Comparison of ENCODE assay signal across 12 mouse cellular contexts in the genomic region with DNA sequence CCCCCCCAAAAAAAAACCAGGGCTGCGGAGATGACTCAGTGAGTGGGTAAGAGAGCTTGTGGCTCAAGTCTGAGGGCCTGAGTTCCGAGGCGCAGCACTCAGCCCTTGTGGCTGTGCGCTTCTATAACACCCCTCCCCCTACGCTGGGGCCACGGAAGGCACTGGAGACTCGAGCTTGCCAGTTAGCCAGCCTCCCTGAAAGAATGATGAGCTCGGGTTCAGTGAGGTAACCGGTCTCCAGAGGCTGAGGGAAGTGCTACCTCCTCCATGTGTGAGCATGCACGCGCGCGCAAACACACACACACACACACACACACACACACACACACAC.
DNase-seq lines count a peak whose midpoint lies in the region; ATAC-seq and TF ChIP-seq lines count a peak whose summit lies in the region.
"Had no signal": no experiment of that assay in that cellular context is flagged by ENCODE, and none has a peak within 500 bp of the region (broad histone marks: within the 10 kb centered on the region; RNA-seq: fewer than 3 reads in every experiment).

No protein-coding gene starts in this region.

- no peaks in the 10 kb centered on the region for H3K9me3 ChIP-seq in forebrain, embryonic 11.5 days (ENCODE audit: control insufficient read depth, low read length)
- H3K9me3 ChIP-seq in limb, embryonic 14.5 days (ENCODE audit: control insufficient read depth, low read length): no peaks in the 10 kb centered on the region
- H3K9me3 ChIP-seq: embryonic facial prominence, embryonic 15.5 days had no signal

- H3K9ac ChIP-seq in forebrain, embryonic 11.5 days (ENCODE audit: low read length): no peak overlapping the region
- H3K9ac ChIP-seq in limb, embryonic 14.5 days (ENCODE audit: low read depth, low read length, severe bottlenecking): no peak overlapping the region
- H3K9ac ChIP-seq: embryonic facial prominence, embryonic 15.5 days; liver, embryonic 14.5 days had no signal

- H3K36me3 ChIP-seq in forebrain, embryonic 11.5 days (ENCODE audit: control insufficient read depth, insufficient read depth, low read length): no peaks in the 10 kb centered on the region
- H3K36me3 ChIP-seq in limb, embryonic 14.5 days (ENCODE audit: control insufficient read depth, insufficient read depth, low read length): no peaks in the 10 kb centered on the region
- H3K36me3 ChIP-seq: embryonic facial prominence, embryonic 15.5 days had no signal

- no peak overlapping the region for H3K4me3 ChIP-seq in forebrain, embryonic 11.5 days (ENCODE audit: low read depth, low read length)
- H3K4me3 ChIP-seq in limb, embryonic 14.5 days (replicated peaks; ENCODE audit: low read length): no peak overlapping the region
- H3K4me3 ChIP-seq: embryonic facial prominence, embryonic 15.5 days had no signal

- TF ChIP-seq POLR2A in limb, embryonic 14.5 days (IDR thresholded peaks at IDR 0.05; ENCODE audit: borderline replicate concordance, extremely low read depth, insufficient read depth, insufficient read length): no peak

- H3K4me2 ChIP-seq in forebrain, embryonic 11.5 days (ENCODE audit: low read depth, low read length, severe bottlenecking): 0 out of 2 replicates have a peak overlapping the region, but pooled peaks have one; percentile 6
- peak overlapping the region; percentile 15; the same call in 1 of the 2 replicates for H3K4me2 ChIP-seq in limb, embryonic 14.5 days (replicated peaks; ENCODE audit: low read depth, low read length, severe bottlenecking)
- H3K4me2 ChIP-seq: embryonic facial prominence, embryonic 15.5 days had no signal

- DNase-seq in frontal cortex, postnatal 10 days (ENCODE audit: low spot score in 2 of 2): no peak
- DNase-seq in ES-CJ7 (ENCODE audit: low read depth, low spot score): peak; percentile 39
- DNase-seq in forebrain, embryonic 11.5 days (ENCODE audit: low spot score): peak; percentile 76
- DNase-seq in limb, embryonic 14.5 days (ENCODE audit: low spot score): no peak
- no peak for DNase-seq in ovary, postnatal 10 days (ENCODE audit: low spot score)
- no peak for DNase-seq in adrenal gland, adult 2 months

- H3K4me1 ChIP-seq in forebrain, embryonic 11.5 days (replicated peaks; ENCODE audit: control insufficient read depth, insufficient read depth, low read length): peaks cover 2% of the 10 kb centered on the region; the same call in 1 of the 2 replicates
- H3K4me1 ChIP-seq in limb, embryonic 14.5 days (ENCODE audit: control insufficient read depth, insufficient read depth, low read length): no peaks in the 10 kb centered on the region

- 4% methylated on average over 11 of the region's 13 CpGs for WGBS in forebrain, embryonic 11.5 days
- WGBS in limb, embryonic 14.5 days: 3% methylated on average over 10 of the region's 13 CpGs

- no peak overlapping the region for H3K27ac ChIP-seq in forebrain, embryonic 11.5 days (ENCODE audit: low read depth, low read length)
- H3K27ac ChIP-seq in limb, embryonic 14.5 days (replicated peaks; ENCODE audit: low read depth, low read length): no peak overlapping the region
- H3K27ac ChIP-seq: embryonic facial prominence, embryonic 15.5 days; liver, embryonic 14.5 days had no signal

- no peaks in the 10 kb centered on the region for H3K27me3 ChIP-seq in forebrain, embryonic 11.5 days (ENCODE audit: control insufficient read depth, insufficient read depth, low read length)
- H3K27me3 ChIP-seq in limb, embryonic 14.5 days (ENCODE audit: control insufficient read depth, insufficient read depth, low read length): no peaks in the 10 kb centered on the region
- H3K27me3 ChIP-seq: embryonic facial prominence, embryonic 15.5 days had no signal

- ATAC-seq in frontal cortex, adult (ENCODE audit: low TSS enrichment): 0 out of 2 replicates have a peak, but pooled peaks have one; percentile 44
- ATAC-seq in forebrain, embryonic 11.5 days (replicated peaks; ENCODE audit: low FRiP score): peak; percentile 78
- no peak for ATAC-seq in limb, embryonic 14.5 days (ENCODE audit: low FRiP score, low read depth)
- ATAC-seq in granulocyte monocyte progenitor cell, adult 5-6 weeks (replicated peaks; ENCODE audit: poor library complexity, severe bottlenecking): no peak
- ATAC-seq: activated CD4-positive, CD25-positive, alpha-beta regulatory T cell, adult 4 months; inflammation-experienced regulatory T-cells, adult 6 months had no signal

Comparison
In these comparisons a context has a peak if more than half of its experiments do, and no peak if none do; other contexts are left out.
1. ATAC-seq: peak in frontal cortex, adult (single experiment) and forebrain, embryonic 11.5 days (single experiment); none in limb, embryonic 14.5 days (single experiment) and granulocyte monocyte progenitor cell, adult 5-6 weeks (single experiment).
2. DNase-seq: peak in ES-CJ7 (single experiment) and forebrain, embryonic 11.5 days (single experiment); none in frontal cortex, postnatal 10 days (0 of 2), limb, embryonic 14.5 days (single experiment), ovary, postnatal 10 days (single experiment) and adrenal gland, adult 2 months (single experiment).